Mouse (Mus musculus) cerebellum, postnatal 14 days (tissue): ENCODE results near the gene Hnrnpa2b1.

ENCODE experiments used
- DNase-seq, 2 experiments: peaks; one replicate each; pipeline ENCODE4 v3.0.0; 2021; ENCODE audit warnings: mixed read lengths in 2 of 2

Hnrnpa2b1 gene

DNA sequence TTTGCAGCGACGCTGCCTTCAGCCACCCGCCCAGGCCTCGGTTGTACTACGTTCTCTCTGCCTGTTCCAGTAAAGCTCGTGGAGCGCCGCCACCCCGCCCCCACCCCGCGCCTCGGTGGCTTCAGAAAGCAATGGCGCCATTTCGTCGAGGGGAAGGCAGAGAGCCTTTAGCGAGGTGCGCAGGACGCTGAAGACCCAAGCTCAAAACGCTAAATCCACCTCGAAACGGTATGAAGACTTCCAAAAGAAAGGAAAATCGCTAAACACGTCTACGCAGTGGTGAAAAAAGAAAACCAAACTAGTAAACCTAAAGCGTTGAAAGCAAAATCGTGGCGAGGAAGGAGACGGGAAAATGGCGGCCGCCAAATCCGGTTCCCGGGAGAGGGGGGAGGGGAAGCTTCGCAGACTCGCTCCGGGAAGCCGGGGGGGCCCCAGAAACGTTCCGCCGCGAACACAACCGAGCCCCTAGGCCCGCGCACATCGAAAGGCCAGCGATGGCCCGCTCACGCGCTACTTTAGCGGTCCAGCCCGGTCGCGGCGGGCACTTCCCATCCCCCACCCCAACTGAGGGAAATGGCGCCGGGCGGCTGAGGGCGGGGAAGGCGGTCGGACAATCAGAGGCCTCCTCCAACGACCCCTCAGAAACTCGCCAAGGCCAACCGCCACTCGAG, 668 bp downstream of the Hnrnpa2b1 start:
- peak; percentile 86 to 88 for DNase-seq

DNA sequence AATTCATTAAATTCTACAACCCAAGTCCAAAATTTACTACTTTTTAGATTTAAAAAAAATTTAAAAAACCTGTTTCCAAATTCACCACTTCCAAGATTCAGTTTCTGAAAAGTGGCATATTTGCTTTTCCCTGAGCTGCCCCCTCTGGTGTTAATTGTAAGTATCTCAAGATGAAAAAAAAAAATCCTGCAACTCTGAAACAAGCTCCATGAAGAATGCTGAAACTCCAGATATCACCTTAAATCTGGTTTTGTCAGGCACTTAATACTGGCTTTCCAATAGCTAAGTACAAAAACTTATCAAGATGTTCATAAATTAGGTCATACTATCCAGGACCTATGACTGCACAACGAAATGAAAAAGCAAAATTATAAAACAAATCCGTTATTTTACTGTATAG, 2.0 kb downstream of the Hnrnpa2b1 start:
- DNase-seq = no peak

DNA sequence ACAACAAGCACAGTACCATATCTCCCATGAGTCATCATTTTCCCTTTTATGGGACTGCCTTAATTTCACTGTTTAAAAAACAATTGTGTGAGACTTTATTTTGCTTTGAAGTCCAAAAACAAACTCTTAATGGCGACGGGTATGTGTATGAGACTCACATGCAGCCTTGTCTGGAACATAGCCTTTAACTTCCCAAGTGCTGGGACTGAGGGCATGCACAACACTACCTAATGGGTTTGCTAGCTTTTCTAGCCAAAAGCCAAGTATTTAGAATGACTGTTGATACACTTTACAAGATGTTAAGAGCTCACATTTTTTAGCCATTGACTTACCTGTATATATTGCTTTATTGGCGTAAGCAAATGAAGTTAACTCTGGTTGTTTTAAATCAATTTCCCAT, 9.3 kb downstream of the Hnrnpa2b1 start:
- no peak for DNase-seq

DNA sequence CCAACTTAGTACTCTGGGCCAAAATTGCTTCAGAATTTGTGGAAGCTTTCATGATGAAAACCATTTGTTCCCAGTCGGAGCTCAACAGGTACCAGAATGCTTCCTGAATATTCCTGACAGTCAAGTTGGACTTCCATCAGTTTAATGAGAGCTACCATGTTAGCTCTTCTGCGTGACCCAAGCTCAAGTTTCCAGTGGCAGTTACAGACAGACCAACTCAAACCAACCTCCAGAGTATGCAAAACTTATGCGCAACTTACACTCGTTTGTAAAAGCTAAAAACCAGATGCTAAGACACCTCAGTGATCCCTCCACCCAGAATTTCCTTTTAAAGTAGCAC, 9.7 kb downstream of the Hnrnpa2b1 start:
- DNase-seq = no peak

DNA sequence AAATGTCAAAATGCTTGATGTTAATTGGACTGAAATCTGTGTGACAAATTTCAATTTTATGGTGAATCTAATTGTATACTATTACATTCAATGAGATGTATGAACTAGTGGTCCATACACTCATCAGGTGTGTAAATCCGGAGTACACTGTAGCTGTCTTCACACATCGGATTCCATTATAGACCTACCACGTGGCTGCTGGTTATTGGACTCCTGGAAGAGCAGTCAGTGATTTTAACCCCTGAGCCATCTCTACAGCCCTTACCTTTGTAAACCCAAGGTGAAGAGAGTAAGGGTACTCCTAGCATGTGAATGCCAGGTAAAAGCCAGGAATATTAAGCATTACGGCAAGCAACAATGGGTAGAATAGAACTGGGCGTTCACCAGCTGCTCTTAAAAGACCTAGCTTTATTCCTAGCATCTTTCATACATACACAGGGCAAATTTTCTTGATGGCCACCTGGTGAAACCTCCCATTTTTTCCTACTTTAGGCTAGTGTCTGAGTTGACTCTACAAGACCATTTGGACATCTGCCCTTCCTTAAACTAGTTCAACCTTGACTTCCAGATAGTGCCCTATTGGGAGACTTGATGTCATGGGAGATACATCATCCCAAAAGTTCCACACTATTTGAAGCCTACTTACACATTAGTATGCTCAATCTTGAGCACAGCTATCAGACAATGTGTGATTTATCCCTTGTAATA, 10.2 kb downstream of the Hnrnpa2b1 start:
- no peak for DNase-seq

DNA sequence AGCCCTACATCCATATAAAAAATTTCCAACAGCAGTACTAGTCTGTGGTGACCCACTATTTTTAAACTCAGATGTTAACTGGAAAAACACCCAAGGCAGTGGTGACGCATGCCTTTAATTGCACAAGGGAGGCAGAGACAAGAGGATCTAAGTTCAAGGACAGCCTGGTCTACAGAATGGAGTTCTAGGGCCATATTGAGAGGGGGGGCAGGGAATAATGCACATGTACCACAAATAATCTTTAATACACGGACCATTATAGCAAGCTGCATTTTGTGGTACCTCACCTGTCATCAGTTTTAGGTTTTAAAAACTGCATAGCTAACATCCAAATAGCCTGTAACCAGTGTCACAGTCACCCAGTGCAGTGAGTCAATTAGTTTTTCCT, 10.8 kb downstream of the Hnrnpa2b1 start:
- no peak for DNase-seq

DNA sequence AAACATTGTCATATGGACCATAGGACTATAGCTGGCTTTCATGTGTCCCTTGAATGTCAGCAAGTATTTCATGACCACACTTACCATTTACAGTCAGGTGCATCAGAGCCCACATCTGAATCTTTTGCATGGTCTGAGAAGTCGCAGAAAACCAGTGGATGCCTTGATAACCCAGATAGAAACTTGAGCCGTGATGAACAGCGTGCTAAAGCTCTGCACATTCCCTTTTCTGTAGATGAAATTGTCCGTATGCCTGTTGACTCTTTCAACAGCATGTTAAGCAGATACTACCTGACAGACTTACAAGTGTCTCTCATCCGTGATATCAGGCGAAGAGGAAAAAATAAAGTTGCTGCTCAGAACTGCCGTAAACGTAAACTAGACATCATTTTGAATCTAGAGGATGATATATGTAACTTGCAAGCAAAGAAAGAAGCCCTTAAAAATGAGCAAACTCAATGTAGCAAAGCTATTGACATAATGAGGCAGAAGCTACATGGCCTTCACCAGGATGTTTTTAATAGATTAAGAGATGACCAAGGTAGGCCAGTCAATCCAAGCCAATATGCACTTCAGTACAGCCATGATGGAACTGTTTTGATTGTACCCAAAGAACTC, 11.8 kb downstream of the Hnrnpa2b1 start:
- no peak for DNase-seq

DNA sequence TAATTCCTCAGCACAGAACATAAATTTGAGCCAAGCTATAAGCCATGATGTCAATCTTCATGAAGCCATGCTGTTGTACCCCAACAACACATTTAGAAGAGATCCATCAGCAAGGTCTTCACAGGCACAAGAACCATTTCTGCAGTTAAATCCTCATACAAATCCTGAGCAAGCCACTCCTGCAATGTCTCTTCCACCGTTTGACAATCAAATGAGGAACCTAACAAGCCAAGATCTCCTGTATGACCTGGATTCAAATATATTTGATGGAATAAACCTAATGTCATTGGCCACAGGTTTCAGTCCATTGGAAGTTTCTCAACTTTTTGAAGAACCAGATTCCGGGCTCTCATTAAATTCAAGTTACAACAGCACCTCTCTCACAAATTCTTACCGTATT, 12.4 kb downstream of the Hnrnpa2b1 start:
- no peak for DNase-seq

DNA sequence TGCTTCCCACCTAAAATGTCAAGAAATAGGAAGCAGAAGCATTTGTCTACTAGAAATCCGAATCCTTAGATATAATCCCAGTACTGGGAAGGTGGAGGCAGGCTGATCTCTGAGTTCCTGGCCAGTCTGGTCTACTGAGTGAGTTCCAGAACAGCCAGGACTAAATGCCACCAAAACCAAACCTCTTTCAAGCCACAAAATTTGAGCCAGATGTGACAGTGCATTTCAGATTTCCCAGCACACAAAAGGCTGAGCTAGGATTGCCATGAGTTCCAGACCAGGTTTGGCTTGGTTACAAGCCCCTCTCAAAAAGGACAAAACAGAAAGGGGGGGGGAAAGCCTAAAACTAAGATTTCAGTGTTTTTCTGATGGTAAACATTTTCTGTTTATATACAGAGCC, 13.5 kb downstream of the Hnrnpa2b1 start:
- DNase-seq = no peak

DNA sequence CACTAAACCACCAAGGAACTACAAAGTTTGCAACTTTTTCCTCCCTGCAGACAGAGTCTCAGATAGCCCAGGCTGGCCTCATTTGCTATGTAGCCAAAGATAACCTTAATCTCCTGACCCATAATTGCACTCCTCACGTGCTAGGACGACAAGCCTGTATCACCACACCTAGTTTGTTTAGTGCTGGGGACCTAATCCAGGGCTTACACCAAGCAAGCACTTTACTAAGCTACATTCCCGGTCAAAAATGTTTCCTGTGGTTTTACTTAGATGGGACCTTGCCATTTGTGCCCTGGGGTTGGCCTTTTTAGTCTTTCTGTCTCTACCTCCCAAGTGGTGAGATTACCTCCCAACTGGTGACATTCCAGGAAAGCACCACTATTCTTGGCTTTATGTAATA, 14.7 kb downstream of the Hnrnpa2b1 start:
- no peak for DNase-seq

DNA sequence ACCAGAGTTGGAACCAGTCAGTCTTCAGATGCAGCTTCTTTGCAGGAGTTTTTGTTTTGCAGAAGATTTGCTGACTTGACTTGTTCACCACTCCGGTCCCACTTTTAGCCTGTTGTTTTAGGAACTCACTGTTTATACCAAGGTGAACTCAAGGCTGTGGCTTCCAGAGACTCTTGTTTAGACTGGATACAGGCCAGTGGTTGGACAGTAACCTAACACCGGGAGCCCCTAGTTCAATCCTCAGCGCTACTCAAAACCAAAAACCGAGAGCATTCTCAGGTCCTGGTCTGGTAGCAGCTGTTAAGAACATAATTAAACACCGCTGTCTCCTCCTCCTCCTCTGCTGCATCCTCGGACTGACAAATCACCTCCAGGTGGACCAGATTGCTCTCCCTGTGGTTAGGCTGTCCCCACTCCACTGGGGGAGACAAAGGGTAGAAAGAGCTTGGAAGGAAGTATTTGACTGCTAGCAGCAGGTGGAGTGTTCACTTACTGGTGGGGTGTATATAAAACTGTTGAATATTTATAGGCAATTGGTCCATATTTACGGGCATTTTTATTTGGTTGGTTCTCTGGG, 16.7 kb downstream of the Hnrnpa2b1 start:
- DNase-seq = no peak

DNA sequence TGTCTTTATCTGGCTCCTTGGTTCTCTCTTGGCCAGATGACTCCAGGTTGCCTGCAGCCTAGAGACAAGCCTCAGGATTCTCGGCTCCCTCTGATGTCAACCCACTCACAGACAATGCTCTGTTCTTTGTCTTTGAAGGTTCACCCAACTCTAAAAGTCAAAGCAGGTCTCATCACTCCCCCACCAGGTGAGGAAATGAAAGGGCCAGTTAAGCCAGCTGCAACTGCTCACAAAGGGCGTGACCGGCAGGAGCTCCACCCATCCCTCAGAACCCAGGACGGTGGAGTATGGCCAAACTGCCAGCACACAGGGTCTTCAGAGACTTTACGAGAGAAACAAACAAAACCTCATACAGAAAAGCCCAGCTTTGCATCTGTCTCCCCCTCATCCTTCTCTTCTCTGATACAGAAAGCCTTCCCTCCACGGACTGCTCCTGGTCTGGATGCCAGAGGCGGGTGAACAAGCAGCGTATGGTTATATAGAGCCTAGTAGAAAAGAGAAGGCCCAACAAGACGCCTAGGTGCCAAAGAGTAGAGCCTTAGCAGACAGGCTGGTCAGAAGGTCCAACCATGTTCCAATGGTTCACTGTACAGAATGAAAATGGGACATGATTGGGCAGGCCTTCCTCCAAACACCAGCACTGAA, 27.4 kb downstream of the Hnrnpa2b1 start:
- DNase-seq = no peak

DNA sequence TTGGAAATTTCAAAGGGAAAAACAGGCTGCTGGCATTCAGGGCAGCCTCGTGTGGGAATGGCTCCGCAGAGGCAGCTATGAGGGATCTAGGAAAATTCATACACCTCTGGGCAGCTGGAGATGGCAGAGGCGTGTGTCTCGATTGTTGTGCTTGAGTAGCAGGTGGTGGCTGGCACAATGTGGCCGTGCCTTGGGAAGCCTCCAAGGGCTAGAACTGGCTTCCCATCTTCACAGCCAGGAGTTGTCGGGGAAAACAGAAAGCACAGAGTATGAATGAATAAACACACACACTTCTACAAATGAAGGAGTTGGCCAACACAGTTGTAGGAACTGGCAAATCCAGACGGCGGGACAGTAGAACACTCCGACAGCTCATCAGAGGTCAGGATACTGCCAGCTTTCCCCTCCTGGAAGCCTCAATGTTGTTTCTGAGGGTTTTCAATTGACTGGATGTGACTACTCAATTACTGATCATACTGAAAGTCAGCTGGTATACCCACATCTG, 30.8 kb downstream of the Hnrnpa2b1 start:
- peak in 1 of 2 experiments; percentile 49 for DNase-seq

DNA sequence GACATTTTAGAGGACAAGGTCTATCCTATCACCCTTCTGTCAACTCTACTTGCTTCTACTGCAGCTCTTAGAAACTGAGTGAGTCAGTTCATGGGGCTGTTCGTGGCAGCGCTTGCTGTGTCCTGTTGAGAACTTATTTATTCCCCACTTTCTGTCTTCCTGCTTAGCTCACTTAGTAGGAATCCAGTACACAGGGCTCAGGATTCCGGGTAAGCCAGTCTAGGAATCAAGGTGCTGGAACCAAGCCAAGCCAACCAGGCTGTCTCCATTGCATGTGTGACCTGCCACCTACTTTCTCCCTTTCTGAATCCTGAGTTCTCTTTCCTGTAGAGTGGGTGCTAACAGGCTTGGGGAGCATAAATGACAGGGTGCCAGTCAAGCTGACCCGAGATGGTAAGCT, 32.0 kb downstream of the Hnrnpa2b1 start:
- DNase-seq = peak; percentile 14 to 44

DNA sequence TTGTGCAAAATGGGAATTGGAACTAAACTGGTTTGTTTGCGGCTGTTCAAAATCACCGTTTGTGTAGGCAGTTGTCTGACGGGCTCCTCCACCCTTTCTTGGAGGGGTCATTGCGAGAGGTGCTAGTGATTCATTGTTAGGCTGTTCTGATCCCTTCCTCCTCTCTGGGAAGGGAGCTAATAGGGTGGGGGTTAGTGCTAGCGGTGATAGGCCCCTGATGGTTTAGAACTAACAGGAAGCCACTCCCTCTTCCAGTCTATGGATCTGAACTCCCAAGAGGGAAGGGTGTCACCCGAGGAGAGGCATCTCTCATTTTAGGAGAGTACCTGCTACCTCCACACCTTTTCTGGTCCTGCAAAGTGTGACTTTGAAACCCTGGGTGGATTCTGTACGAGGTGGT, 35.4 kb downstream of the Hnrnpa2b1 start:
- DNase-seq = no peak

DNA sequence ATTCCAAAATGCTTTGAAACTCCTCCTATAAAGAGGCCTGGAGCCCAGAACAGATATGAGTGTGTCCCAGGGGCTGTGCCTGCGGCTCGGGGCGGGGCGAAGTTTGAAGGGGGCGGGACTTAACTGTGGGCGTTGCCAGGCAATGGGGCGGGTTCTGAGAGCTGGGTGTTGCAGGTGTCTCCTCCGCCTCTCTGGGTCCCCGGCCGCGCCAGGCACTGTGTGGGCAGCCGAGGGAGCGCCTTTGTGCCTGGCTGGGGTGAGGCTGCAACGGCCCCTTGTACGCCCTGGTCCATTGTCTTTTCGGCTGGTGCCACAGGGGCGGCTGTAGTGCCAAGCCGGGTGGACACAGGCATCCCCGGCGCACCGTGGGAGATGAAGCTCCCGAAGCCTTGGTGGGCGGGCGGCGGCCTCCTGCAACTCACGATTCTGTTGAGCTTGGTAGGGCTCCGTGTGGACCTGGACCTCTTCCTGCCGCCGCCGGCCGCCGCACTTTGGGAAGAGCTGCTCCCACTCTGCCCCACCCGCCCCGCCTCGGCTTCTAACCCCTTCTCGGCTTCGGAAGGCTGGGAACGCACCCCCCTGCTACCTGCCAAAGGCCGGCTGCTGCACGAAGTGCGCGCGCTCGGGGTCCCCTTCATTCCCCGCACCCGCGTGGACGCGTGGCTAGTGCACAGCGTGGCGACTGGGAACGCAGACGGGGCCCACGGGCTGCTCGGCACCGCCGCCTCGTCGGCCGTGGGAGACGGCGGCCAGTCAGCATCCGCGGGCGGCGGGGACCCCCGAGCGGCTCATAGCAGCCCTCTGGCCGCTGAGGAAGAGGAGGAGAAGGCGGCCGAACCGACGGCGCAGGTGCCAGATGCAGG, 36.9 kb downstream of the Hnrnpa2b1 start, which contains the start of gene Nfe2l3:
Gene Nfe2l3 (plus strand): TSS at position 136 of the 863 bp plus-strand sequence.
- peak; percentile 41 to 50 for DNase-seq

DNA sequence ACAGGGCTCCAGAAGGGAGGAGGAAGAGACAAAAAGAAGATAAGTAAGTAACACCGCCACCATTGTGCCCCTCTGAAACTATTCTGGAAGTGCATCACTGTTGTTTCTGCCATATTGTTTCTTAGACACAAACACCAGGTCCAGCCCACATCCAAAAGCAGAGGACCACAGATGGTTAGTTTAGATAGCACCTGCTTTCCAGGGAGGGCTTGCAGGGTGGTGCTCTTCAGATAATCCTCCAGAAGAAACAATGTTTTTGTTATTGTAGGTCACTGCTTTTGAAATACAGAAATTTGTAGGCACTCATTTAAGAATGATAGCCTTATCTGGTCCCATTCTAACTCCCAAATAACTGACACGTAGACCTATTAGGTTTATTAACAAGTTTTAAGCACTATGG, 45.2 kb downstream of the Hnrnpa2b1 start:
- no peak for DNase-seq

DNA sequence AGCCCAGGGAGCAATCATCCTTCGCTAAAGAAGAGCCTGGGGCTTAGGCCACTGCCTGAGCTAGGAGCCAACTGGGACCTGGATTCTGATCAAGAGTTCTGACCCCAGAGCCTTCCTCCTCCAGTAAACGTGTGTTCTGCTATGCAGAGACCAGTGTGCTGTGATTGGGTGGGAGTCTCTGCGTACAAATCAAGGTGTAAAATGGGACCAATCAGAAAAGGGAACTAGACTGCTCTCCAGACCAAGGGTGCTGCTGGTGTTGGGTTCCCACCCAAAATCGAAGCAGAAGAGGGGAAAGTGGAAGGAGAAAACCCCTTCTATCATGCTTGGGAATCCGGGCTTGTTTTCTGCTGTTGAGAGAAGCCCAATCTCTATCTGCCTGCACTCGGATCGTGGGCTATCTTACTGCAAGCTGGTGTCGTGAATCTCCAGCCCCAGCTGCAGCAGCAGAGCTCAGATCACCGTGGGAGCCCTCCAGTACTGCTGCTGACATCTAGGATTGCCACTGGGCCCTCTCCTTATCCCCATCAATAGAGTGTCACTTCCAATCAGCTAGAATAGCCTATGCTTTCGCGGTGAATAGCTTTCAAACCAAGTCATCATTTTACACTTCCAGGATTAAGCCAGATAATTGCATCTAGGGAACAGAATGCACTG, 46.1 kb downstream of the Hnrnpa2b1 start:
- DNase-seq = no peak

DNA sequence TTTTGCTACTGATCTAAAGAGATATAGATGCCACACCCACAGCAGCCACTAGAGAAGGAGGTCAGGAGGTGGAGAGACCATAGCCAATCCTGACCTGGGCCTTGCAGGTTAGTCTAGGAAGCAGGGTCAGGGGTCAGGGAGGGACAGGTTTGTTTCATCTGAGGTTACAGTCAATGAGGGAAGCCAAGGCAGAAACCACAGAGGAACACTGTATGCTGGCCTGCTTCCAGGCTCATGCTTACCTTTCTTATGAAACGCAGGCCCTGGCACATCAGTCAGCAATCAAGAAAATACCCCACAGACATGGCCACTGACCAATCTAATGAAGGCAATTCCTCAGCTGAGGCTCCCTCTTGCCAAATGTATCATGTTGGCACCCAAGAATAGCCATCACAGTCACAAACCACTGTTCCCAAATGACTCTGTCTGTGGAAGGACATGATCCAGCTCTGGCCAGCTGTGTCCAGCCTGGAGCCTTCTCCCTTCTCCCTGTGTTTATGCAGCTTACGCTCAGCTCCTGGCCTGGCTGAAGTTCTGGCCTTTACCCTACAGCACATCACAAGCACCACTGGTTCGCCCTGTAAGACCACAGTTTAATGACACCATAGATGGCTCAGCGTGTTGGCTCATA, 52.3 kb downstream of the Hnrnpa2b1 start:
- DNase-seq = no peak

DNA sequence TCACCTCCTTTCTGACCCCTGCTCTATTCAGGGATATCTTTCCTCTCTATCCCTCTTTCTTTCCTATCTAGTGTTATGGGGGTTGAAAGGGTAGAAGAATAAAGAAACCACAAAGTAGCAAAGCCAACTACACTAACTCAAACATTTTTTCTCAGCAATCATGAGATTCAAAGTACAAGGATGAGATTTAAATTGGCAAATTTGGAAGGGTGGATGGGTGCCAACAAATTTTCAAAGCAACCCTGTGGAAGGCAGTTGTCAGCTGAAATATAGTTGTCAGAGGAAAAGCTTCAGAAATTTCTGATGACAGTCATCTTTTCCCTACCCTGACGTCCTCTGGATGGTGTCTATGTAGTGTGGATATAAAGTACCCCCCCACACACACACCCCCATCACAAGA, 53.3 kb downstream of the Hnrnpa2b1 start:
- DNase-seq = no peak
